Comparison of ENCODE assay signal across 16 mouse cellular contexts in genomic region chr7:88406466-88406865, GRCm38 (mm10). TPM values are rescaled to one million over a fixed set of nuclear protein-coding genes. Genes with fewer than 3 reads are reported as not detected.
"Had no signal": no experiment of that assay in that cellular context is flagged by ENCODE, and none has a peak within 500 bp of the region (broad histone marks: within the 10 kb centered on the region; RNA-seq: fewer than 3 reads in every experiment).

No protein-coding gene starts in this region.

- DNase-seq: liver, postnatal 0 days; lung, adult 2 months; lung, postnatal 14 days; lung, postnatal 36 days; right cerebral cortex, postnatal 14 days; thymus, adult 2 months; thymus, postnatal 25 days; thymus, postnatal 4 days had no signal

- H3K4me3 ChIP-seq: lung, embryonic 15.5 days; megakaryocyte, embryonic 14.5 days; midbrain, embryonic 13.5 days; midbrain, embryonic 15.5 days; neural tube, embryonic 12.5 days had no signal

- H3K27ac ChIP-seq: lung, embryonic 15.5 days; macrophage; midbrain, embryonic 13.5 days; midbrain, embryonic 15.5 days; neural tube, embryonic 12.5 days had no signal

- H3K9ac ChIP-seq: liver, postnatal 0 days; lung, embryonic 15.5 days; midbrain, embryonic 13.5 days; midbrain, embryonic 15.5 days; neural tube, embryonic 12.5 days had no signal

- H3K9me3 ChIP-seq: lung, embryonic 15.5 days; midbrain, embryonic 13.5 days; midbrain, embryonic 15.5 days; neural tube, embryonic 12.5 days had no signal

- H3K36me3 ChIP-seq: lung, embryonic 15.5 days; midbrain, embryonic 13.5 days; midbrain, embryonic 15.5 days; neural tube, embryonic 12.5 days had no signal

- H3K4me1 ChIP-seq: lung, embryonic 15.5 days; megakaryocyte, embryonic 14.5 days; midbrain, embryonic 13.5 days; midbrain, embryonic 15.5 days; neural tube, embryonic 12.5 days had no signal

RNA-seq across cellular contexts. Expression of gene Rab38, which starts 23.6 kb away (rescaled TPM):
- total RNA-seq: monocyte, adult 5-6 weeks; neutrophil, adult 5-6 weeks had no signal
